Mouse (Mus musculus): ENCODE measurements around the gene Tjp3. TPM values are rescaled to one million over a fixed set of nuclear protein-coding genes. Genes with fewer than 3 reads are reported as not detected.
A peak's percentile ranks its signal among the peaks of the same experiment; 100 is the strongest.

The Tjp3 gene
- polyA plus RNA-seq, 1 experiment, result 239 TPM

- no peak for TF ChIP-seq POLR2A (IDR thresholded peaks at IDR 0.05; ENCODE audit: low read depth, low read length)
- no peak for TF ChIP-seq CTCF (IDR thresholded peaks at IDR 0.05; ENCODE audit: extremely low read depth, insufficient read length, insufficient replicate concordance, low read depth, low read length)
- H3K27me3 ChIP-seq (ENCODE audit: control insufficient read depth, insufficient read depth, low read length), result peaks cover 22% of the 10 kb centered on the region
- 13% methylated on average over 44 of the region's 44 CpGs for WGBS
- no peaks in the 10 kb centered on the region; the same call in 1 of the 2 replicates for H3K36me3 ChIP-seq (ENCODE audit: control insufficient read depth, insufficient read depth, low read length)
- H3K27ac ChIP-seq (ENCODE audit: insufficient read depth, low read depth, low read length), result no peak within 1 kb of the TSS
- peaks cover 31% of the 10 kb centered on the region for H3K4me1 ChIP-seq (ENCODE audit: control insufficient read depth, insufficient read depth, insufficient read length, low read length)
- H3K4me3 ChIP-seq (ENCODE audit: low read depth, low read length), result no peak within 1 kb of the TSS
Observed at GRCm38 (mm10) chr10:81252424-81253419, 38.7 kb downstream of the Tjp3 start, which contains the start of gene Matk. Matk (plus strand) TSS chr10:81252935.

GRCm38 (mm10) chr10:81249442-81249841 lies 41.9 kb downstream of the Tjp3 start:
- 82% methylated on average over 8 of the region's 8 CpGs for WGBS
- Histone ChIP-seq H3K36me3 (ENCODE audit: control insufficient read depth, insufficient read depth, low read length) (no peaks in the 10 kb centered on the region; the same call in 1 of the 2 replicates), H3K4me3 (ENCODE audit: low read depth, low read length) (no peak overlapping the region), H3K27ac (ENCODE audit: insufficient read depth, low read depth, low read length) (no peak overlapping the region), H3K4me1 (ENCODE audit: control insufficient read depth, insufficient read depth, insufficient read length, low read length) (peaks cover 38% of the 10 kb centered on the region), H3K27me3 (ENCODE audit: control insufficient read depth, insufficient read depth, low read length) (peaks cover 15% of the 10 kb centered on the region)
- no peak for TF ChIP-seq POLR2A (IDR thresholded peaks at IDR 0.05; ENCODE audit: low read depth, low read length)
- TF ChIP-seq CTCF (IDR thresholded peaks at IDR 0.05; ENCODE audit: extremely low read depth, insufficient read length, insufficient replicate concordance, low read depth, low read length), result no peak

GRCm38 (mm10) chr10:81247804-81248203 lies 43.6 kb downstream of the Tjp3 start:
- Histone ChIP-seq H3K27me3 (ENCODE audit: control insufficient read depth, insufficient read depth, low read length) (peaks cover 8% of the 10 kb centered on the region), H3K4me1 (ENCODE audit: control insufficient read depth, insufficient read depth, insufficient read length, low read length) (peaks cover 45% of the 10 kb centered on the region), H3K4me3 (ENCODE audit: low read depth, low read length) (no peak overlapping the region), H3K27ac (ENCODE audit: insufficient read depth, low read depth, low read length) (peak overlapping the region; percentile 86), H3K36me3 (ENCODE audit: control insufficient read depth, insufficient read depth, low read length) (no peaks in the 10 kb centered on the region; the same call in 1 of the 2 replicates)
- TF ChIP-seq POLR2A (IDR thresholded peaks at IDR 0.05; ENCODE audit: low read depth, low read length) (no peak), CTCF (IDR thresholded peaks at IDR 0.05; ENCODE audit: extremely low read depth, insufficient read length, insufficient replicate concordance, low read depth, low read length) (no peak)
- WGBS, result 27% methylated on average over 2 of the region's 2 CpGs

- peaks cover 39% of the 10 kb centered on the region for H3K4me1 ChIP-seq (ENCODE audit: control insufficient read depth, insufficient read depth, insufficient read length, low read length)
- WGBS, result 93% methylated on average over 6 of the region's 6 CpGs
- TF ChIP-seq CTCF (IDR thresholded peaks at IDR 0.05; ENCODE audit: extremely low read depth, insufficient read length, insufficient replicate concordance, low read depth, low read length), result no peak
- no peak for TF ChIP-seq POLR2A (IDR thresholded peaks at IDR 0.05; ENCODE audit: low read depth, low read length)
Observed at GRCm38 (mm10) chr10:81245166-81245565, 46.2 kb downstream of the Tjp3 start.

GRCm38 (mm10) chr10:81244595-81244994 lies 46.8 kb downstream of the Tjp3 start:
- 9% methylated on average over 17 of the region's 17 CpGs for WGBS
- Histone ChIP-seq H3K4me1 (ENCODE audit: control insufficient read depth, insufficient read depth, insufficient read length, low read length) (peaks cover 33% of the 10 kb centered on the region), H3K4me3 (ENCODE audit: low read depth, low read length) (no peak overlapping the region), H3K27ac (ENCODE audit: insufficient read depth, low read depth, low read length) (no peak overlapping the region), H3K27me3 (ENCODE audit: control insufficient read depth, insufficient read depth, low read length) (no peaks in the 10 kb centered on the region; the same call in 1 of the 2 replicates), H3K36me3 (ENCODE audit: control insufficient read depth, insufficient read depth, low read length) (no peaks in the 10 kb centered on the region; the same call in 1 of the 2 replicates)
- TF ChIP-seq CTCF (IDR thresholded peaks at IDR 0.05; ENCODE audit: extremely low read depth, insufficient read length, insufficient replicate concordance, low read depth, low read length) (peak; percentile 87; the same call in 1 of the 2 replicates), POLR2A (IDR thresholded peaks at IDR 0.05; ENCODE audit: low read depth, low read length) (no peak)

More at GRCm38 (mm10) chr10:81245166-81245565, 46.2 kb downstream of the Tjp3 start:
- Histone ChIP-seq H3K4me3 (ENCODE audit: low read depth, low read length) (no peak overlapping the region), H3K27ac (ENCODE audit: insufficient read depth, low read depth, low read length) (no peak overlapping the region), H3K36me3 (ENCODE audit: control insufficient read depth, insufficient read depth, low read length) (no peaks in the 10 kb centered on the region; the same call in 1 of the 2 replicates), H3K27me3 (ENCODE audit: control insufficient read depth, insufficient read depth, low read length) (no peaks in the 10 kb centered on the region)

GRCm38 (mm10) chr10:81244146-81244545 lies 47.2 kb downstream of the Tjp3 start:
- H3K27me3 ChIP-seq (ENCODE audit: control insufficient read depth, insufficient read depth, low read length), result peaks cover 2% of the 10 kb centered on the region; the same call in 1 of the 2 replicates
- no peaks in the 10 kb centered on the region; the same call in 1 of the 2 replicates for H3K36me3 ChIP-seq (ENCODE audit: control insufficient read depth, insufficient read depth, low read length)
- TF ChIP-seq POLR2A (IDR thresholded peaks at IDR 0.05; ENCODE audit: low read depth, low read length) (no peak), CTCF (IDR thresholded peaks at IDR 0.05; ENCODE audit: extremely low read depth, insufficient read length, insufficient replicate concordance, low read depth, low read length) (no peak)
- WGBS, result 56% methylated on average over 4 of the region's 4 CpGs
- peaks cover 29% of the 10 kb centered on the region for H3K4me1 ChIP-seq (ENCODE audit: control insufficient read depth, insufficient read depth, insufficient read length, low read length)
- H3K27ac ChIP-seq (ENCODE audit: insufficient read depth, low read depth, low read length), result no peak overlapping the region
- H3K4me3 ChIP-seq (ENCODE audit: low read depth, low read length), result no peak overlapping the region

GRCm38 (mm10) chr10:81242021-81242420 lies 49.4 kb downstream of the Tjp3 start:
- H3K4me3 ChIP-seq (ENCODE audit: low read depth, low read length), result no peak overlapping the region
- H3K27ac ChIP-seq (ENCODE audit: insufficient read depth, low read depth, low read length), result no peak overlapping the region
- TF ChIP-seq POLR2A (IDR thresholded peaks at IDR 0.05; ENCODE audit: low read depth, low read length) (no peak), CTCF (IDR thresholded peaks at IDR 0.05; ENCODE audit: extremely low read depth, insufficient read length, insufficient replicate concordance, low read depth, low read length) (no peak)
- H3K27me3 ChIP-seq (ENCODE audit: control insufficient read depth, insufficient read depth, low read length), result peaks cover 3% of the 10 kb centered on the region; the same call in 1 of the 2 replicates
- 93% methylated on average over 16 of the region's 16 CpGs for WGBS
- H3K4me1 ChIP-seq (ENCODE audit: control insufficient read depth, insufficient read depth, insufficient read length, low read length), result peaks cover 18% of the 10 kb centered on the region
- no peaks in the 10 kb centered on the region for H3K36me3 ChIP-seq (ENCODE audit: control insufficient read depth, insufficient read depth, low read length)

Data from small intestine, adult 2 months (tissue).